Mouse (Mus musculus): Measurements from ENCODE around the gene Pltp.
A peak's percentile ranks its signal among the peaks of the same experiment; 100 is the strongest.

The Pltp gene

GRCm38 (mm10) chr2:164845782-164846181, 11.7 kb downstream of the Pltp start:
- ATAC-seq (ENCODE audit: low TSS enrichment): no peak

- ATAC-seq (ENCODE audit: low TSS enrichment): no peak
Observed at GRCm38 (mm10) chr2:164835164-164835563, 22.3 kb downstream of the Pltp start.

GRCm38 (mm10) chr2:164834531-164834930, 23.0 kb downstream of the Pltp start:
- ATAC-seq (ENCODE audit: low TSS enrichment): peak; percentile 48; the same call in 1 of the 2 replicates

- ATAC-seq (ENCODE audit: low TSS enrichment): peak; percentile 42
Observed at GRCm38 (mm10) chr2:164833314-164833959, 24.1 kb downstream of the Pltp start, which contains the start of gene Neurl2. Neurl2 (minus strand) TSS chr2:164833456.

GRCm38 (mm10) chr2:164832748-164833301, 24.7 kb downstream of the Pltp start, which contains the start of gene Ctsa:
Ctsa (plus strand) TSS chr2:164832873.
- ATAC-seq (ENCODE audit: low TSS enrichment): peak; percentile 78

GRCm38 (mm10) chr2:164832032-164832747, 25.3 kb downstream of the Pltp start:
- no peak for ATAC-seq (ENCODE audit: low TSS enrichment)

- no peak for ATAC-seq (ENCODE audit: low TSS enrichment)
Observed at GRCm38 (mm10) chr2:164831029-164831428, 26.5 kb downstream of the Pltp start.

GRCm38 (mm10) chr2:164829090-164829489, 28.4 kb downstream of the Pltp start:
- ATAC-seq (ENCODE audit: low TSS enrichment): no peak

- ATAC-seq (ENCODE audit: low TSS enrichment): no peak
Observed at GRCm38 (mm10) chr2:164828437-164828836, 29.1 kb downstream of the Pltp start, which contains the start of gene Spata25. Spata25 (minus strand) TSS chr2:164828537.

- no peak for ATAC-seq (ENCODE audit: low TSS enrichment)
Observed at GRCm38 (mm10) chr2:164827146-164827850, 30.2 kb downstream of the Pltp start.

GRCm38 (mm10) chr2:164825521-164825920, 32.0 kb downstream of the Pltp start:
- no peak for ATAC-seq (ENCODE audit: low TSS enrichment)

- ATAC-seq (ENCODE audit: low TSS enrichment): no peak
Observed at GRCm38 (mm10) chr2:164823969-164824368, 33.5 kb downstream of the Pltp start.

- ATAC-seq (ENCODE audit: low TSS enrichment): peak; percentile 58
Observed at GRCm38 (mm10) chr2:164823181-164823585, 34.3 kb downstream of the Pltp start.

- peak; percentile 95 for ATAC-seq (ENCODE audit: low TSS enrichment)
Observed at GRCm38 (mm10) chr2:164822636-164823165, 34.8 kb downstream of the Pltp start, which contains the start of gene Zswim1. Zswim1 (plus strand) TSS chr2:164822686.

- 0 out of 2 replicates have a peak, but pooled peaks have one; percentile 14 for ATAC-seq (ENCODE audit: low TSS enrichment)
Observed at GRCm38 (mm10) chr2:164821060-164821459, 36.5 kb downstream of the Pltp start.

GRCm38 (mm10) chr2:164817703-164818102, 39.8 kb downstream of the Pltp start:
- no peak for ATAC-seq (ENCODE audit: low TSS enrichment)

GRCm38 (mm10) chr2:164817206-164817605, 40.3 kb downstream of the Pltp start:
- no peak for ATAC-seq (ENCODE audit: low TSS enrichment)

- no peak for ATAC-seq (ENCODE audit: low TSS enrichment)
Observed at GRCm38 (mm10) chr2:164815821-164816220, 41.7 kb downstream of the Pltp start.

GRCm38 (mm10) chr2:164815348-164815747, 42.2 kb downstream of the Pltp start:
- no peak for ATAC-seq (ENCODE audit: low TSS enrichment)

- no peak for ATAC-seq (ENCODE audit: low TSS enrichment)
Observed at GRCm38 (mm10) chr2:164813557-164813956, 44.0 kb downstream of the Pltp start.

- ATAC-seq (ENCODE audit: low TSS enrichment): no peak
Observed at GRCm38 (mm10) chr2:164806614-164807013, 50.9 kb downstream of the Pltp start.

GRCm38 (mm10) chr2:164805332-164805718, 52.2 kb downstream of the Pltp start:
- ATAC-seq (ENCODE audit: low TSS enrichment): peak; percentile 33
